Mouse (Mus musculus) midbrain, postnatal 0 days (tissue): ENCODE measurements at regions not wholly inside any gene's neighbourhood (a gene's known extent, or its start where the extent isn't known, plus 50 kb on each side); places are given as distances from the start of the nearest gene placed in this dataset.

ENCODE experiments used
- ATAC-seq: fragments of 200-750 bp; cut with Nextera tagmentation; 2 replicates; pipeline ENCODE4 v1.8.0; 2017; ENCODE audit warnings: moderate number of reproducible peaks, mild to moderate bottlenecking, moderate TSS enrichment, moderate library complexity; ENCODE audit not compliant: low FRiP score
- DNase-seq: peaks from one replicate; pipeline ENCODE4 v3.0.0-alpha.2; 2015; ENCODE audit warnings: low spot score
- H3K27ac ChIP-seq: fragments of 300-500 bp; sonication (generic); 2 replicates; pipeline ENCODE4 v1.5.1; 2014; ENCODE audit warnings: low read depth, mild to moderate bottlenecking, low read length, mixed read lengths
- H3K27me3 ChIP-seq: fragments of 300-500 bp; sonication (generic); 2 replicates; pipeline ENCODE4 v1.6.1; 2014; ENCODE audit warnings: low read length, control low read depth, mixed read lengths; ENCODE audit not compliant: insufficient read depth
- H3K36me3 ChIP-seq: fragments of 300-500 bp; sonication (generic); 2 replicates; pipeline ENCODE4 v1.6.1; 2014; ENCODE audit warnings: low read length, control low read depth, mixed read lengths; ENCODE audit not compliant: insufficient read depth
- H3K4me1 ChIP-seq: fragments of 300-500 bp; sonication (generic); 2 replicates; pipeline ENCODE4 v1.6.1; 2014; ENCODE audit warnings: mild to moderate bottlenecking, control low read depth, antibody characterized with exemption, low read length, mixed read lengths; ENCODE audit not compliant: insufficient read depth
- H3K4me2 ChIP-seq: fragments of 300-500 bp; sonication (generic); 2 replicates; pipeline ENCODE4 v1.6.1; 2014; ENCODE audit warnings: low read depth, mild to moderate bottlenecking, low read length, mixed read lengths; ENCODE audit not compliant: poor library complexity, severe bottlenecking
- H3K4me3 ChIP-seq: fragments of 300-500 bp; sonication (generic); 2 replicates; pipeline ENCODE4 v1.5.1; 2014; ENCODE audit warnings: low read depth, mild to moderate bottlenecking, low read length, moderate library complexity
- H3K9ac ChIP-seq: fragments of 300-500 bp; sonication (generic); replicated peaks from 2 replicates; pipeline ENCODE4 v1.6.1; 2014; ENCODE audit warnings: mild to moderate bottlenecking, low read length, moderate library complexity, mixed read lengths; ENCODE audit not compliant: poor library complexity, severe bottlenecking
- H3K9me3 ChIP-seq: fragments of 300-500 bp; sonication (generic); 2 replicates; pipeline ENCODE4 v1.6.1; 2016; ENCODE audit warnings: low read length, control low read depth
- CTCF ChIP-seq: IDR thresholded peaks from 2 replicates; pipeline ENCODE4 v1.5.1; 2016; ENCODE audit warnings: antibody characterized with exemption, mild to moderate bottlenecking
- WGBS: fragments of 180-500 bp; shearing (Covaris S2); extraction: QIAGEN DNeasy Blood & Tissue Kit; methylation state at CpG from one replicate; pipeline ENCODE4 v1.1.7; 2014; 5-methylcytosine and 5-hydroxymethylcytosine counted together

- no peak for DNase-seq
- ATAC-seq: no peak
- Histone ChIP-seq H3K4me3 (no peak overlapping the region), H3K4me2 (no peak overlapping the region), H3K4me1 (peaks cover 5% of the 10 kb centered on the region; the same call in 1 of the 2 replicates), H3K36me3 (no peaks in the 10 kb centered on the region), H3K27ac (no peak overlapping the region), H3K9me3 (no peaks in the 10 kb centered on the region), H3K9ac (no peak overlapping the region), H3K27me3 (no peaks in the 10 kb centered on the region)
- 54% methylated on average over 6 of the region's 6 CpGs for WGBS
- TF ChIP-seq CTCF: no peak
Measured at GRCm38 (mm10) chr6:51369771-51370170, 62.7 kb upstream of the Nfe2l3 start.

GRCm38 (mm10) chr6:51372357-51372756 is 60.1 kb upstream of the Nfe2l3 start:
- 47% methylated on average over 7 of the region's 7 CpGs for WGBS

DNA sequence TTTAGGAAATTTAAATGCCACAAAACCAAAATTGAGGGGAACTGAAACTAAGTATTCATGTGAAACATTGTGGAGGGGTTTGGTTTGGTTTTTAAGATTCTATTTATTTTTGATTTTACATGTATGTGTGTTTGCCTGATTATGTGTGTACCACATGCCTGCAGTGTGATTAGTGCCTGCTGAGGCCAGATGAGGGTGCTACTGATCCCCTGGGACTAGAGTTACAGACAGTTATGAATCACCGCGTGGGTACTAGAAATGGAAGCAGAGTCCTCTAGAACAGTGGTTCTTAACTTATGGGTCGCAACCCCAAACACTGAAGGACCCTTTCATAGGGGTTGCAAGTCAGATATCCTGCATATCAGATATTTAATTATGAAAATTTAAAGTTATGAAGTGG is 54.0 kb upstream of the Nfe2l3 start:
- H3K4me2 ChIP-seq: no peak overlapping the region
- no peaks in the 10 kb centered on the region for H3K4me1 ChIP-seq
- no peak overlapping the region for H3K4me3 ChIP-seq
- no peaks in the 10 kb centered on the region for H3K36me3 ChIP-seq
- no peaks in the 10 kb centered on the region for H3K9me3 ChIP-seq
- no peak for ATAC-seq
- H3K9ac ChIP-seq: no peak overlapping the region
- H3K27me3 ChIP-seq: no peaks in the 10 kb centered on the region
- 89% methylated on average over 3 of the region's 3 CpGs for whole genome bisulfite sequencing
- H3K27ac ChIP-seq: peak overlapping the region; percentile 90
- TF ChIP-seq CTCF: no peak
- no peak for DNase-seq

More at GRCm38 (mm10) chr6:51372357-51372756, 60.1 kb upstream of the Nfe2l3 start:
- TF ChIP-seq CTCF: peak; percentile 35
- Histone ChIP-seq H3K4me3 (no peak overlapping the region), H3K9ac (no peak overlapping the region), H3K36me3 (no peaks in the 10 kb centered on the region), H3K4me1 (peaks cover 5% of the 10 kb centered on the region; the same call in 1 of the 2 replicates), H3K9me3 (no peaks in the 10 kb centered on the region), H3K27me3 (no peaks in the 10 kb centered on the region), H3K27ac (no peak overlapping the region), H3K4me2 (no peak overlapping the region)
- no peak for ATAC-seq
- peak; percentile 25 for DNase-seq

GRCm38 (mm10) chr6:51379074-51379473 is 53.4 kb upstream of the Nfe2l3 start:
- Histone ChIP-seq H3K9me3 (no peaks in the 10 kb centered on the region), H3K9ac (peak overlapping the region; percentile 51), H3K36me3 (no peaks in the 10 kb centered on the region), H3K4me2 (peak overlapping the region; percentile 41), H3K27ac (peak overlapping the region; percentile 90), H3K4me1 (no peaks in the 10 kb centered on the region), H3K4me3 (peak overlapping the region; percentile 28), H3K27me3 (no peaks in the 10 kb centered on the region)
- no peak for TF ChIP-seq CTCF
- WGBS: 3% methylated on average over 5 of the region's 5 CpGs
- no peak for ATAC-seq
- DNase-seq: peak; percentile 34

DNA sequence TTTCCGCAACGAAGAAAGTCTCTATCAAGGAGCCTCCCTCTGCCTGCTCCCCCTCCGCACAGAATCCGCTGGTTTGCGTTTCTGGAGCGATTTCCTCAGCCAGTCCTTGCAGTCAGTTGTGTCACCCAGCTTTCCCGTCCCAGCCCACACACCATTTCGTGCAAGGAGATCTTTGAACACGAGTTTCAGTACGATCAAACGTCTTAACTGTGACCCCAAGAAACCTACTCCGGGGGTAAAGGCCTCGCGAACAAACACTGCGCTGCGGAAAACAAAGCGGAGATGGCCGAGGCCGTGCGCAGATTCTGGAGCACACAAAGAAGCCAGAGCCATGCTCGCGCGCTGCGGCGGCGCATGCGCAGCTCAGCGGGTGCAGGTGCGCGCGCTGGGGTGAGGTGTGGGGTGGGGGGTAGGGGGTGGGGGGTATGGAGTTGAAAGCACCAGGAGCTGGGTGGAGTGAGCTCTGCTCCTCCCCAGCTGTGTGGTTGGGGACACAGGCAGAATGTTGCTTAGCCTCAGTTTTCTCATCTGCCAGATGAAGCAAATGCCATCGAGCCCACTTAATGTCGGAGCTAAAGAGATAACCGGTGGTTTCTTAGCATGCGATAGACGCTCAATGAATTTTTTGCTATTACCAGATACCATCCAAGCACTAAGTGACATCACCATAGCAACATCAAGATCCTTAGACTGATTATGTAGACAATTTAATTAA is 52.8 kb upstream of the Nfe2l3 start:
- peak; percentile 83 for DNase-seq
- Histone ChIP-seq H3K9me3 (no peaks in the 10 kb centered on the region), H3K36me3 (no peaks in the 10 kb centered on the region), H3K27ac (peak overlapping the region; percentile 90), H3K27me3 (no peaks in the 10 kb centered on the region), H3K4me1 (no peaks in the 10 kb centered on the region), H3K9ac (peak overlapping the region; percentile 51), H3K4me3 (peak overlapping the region; percentile 28), H3K4me2 (peak overlapping the region; percentile 41)
- TF ChIP-seq CTCF: no peak; the same call in 1 of the 2 replicates
- ATAC-seq: peak; percentile 84
- WGBS: 2% methylated on average over 36 of the region's 36 CpGs

DNA sequence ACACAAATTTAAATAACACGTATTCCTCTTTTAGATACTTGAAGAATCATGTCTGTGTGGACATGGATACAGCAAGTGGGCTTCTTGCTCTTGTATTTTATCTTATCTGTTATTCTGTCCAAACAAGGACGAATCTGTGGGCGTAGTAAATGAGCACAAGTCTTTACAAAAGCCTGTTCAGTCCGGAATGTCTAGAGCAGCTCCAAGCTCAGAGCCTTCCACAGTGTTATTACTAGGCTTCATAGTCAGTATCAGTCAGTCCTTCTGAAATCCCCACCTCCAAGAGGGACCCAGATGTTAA is 52.2 kb upstream of the Nfe2l3 start:
- DNase-seq (no peak), ATAC-seq (peak; percentile 26; the same call in 1 of the 2 replicates)
- Histone ChIP-seq H3K36me3 (no peaks in the 10 kb centered on the region), H3K9ac (0 out of 2 replicates have a peak overlapping the region, but pooled peaks have one; percentile 51), H3K27me3 (no peaks in the 10 kb centered on the region), H3K4me1 (no peaks in the 10 kb centered on the region), H3K4me2 (no peak overlapping the region), H3K27ac (peak overlapping the region; percentile 90), H3K9me3 (no peaks in the 10 kb centered on the region), H3K4me3 (peak overlapping the region; percentile 28; the same call in 1 of the 2 replicates)
- 63% methylated on average over 4 of the region's 4 CpGs for WGBS
- no peak for TF ChIP-seq CTCF
